Mouse (Mus musculus) layer of hippocampus, adult 9-11 months (tissue): ENCODE measurements around the gene Pigyl.

ENCODE experiments used
- DNase-seq: peaks from one replicate; pipeline ENCODE4 v3.0.0; 2022

The Pigyl gene

DNA sequence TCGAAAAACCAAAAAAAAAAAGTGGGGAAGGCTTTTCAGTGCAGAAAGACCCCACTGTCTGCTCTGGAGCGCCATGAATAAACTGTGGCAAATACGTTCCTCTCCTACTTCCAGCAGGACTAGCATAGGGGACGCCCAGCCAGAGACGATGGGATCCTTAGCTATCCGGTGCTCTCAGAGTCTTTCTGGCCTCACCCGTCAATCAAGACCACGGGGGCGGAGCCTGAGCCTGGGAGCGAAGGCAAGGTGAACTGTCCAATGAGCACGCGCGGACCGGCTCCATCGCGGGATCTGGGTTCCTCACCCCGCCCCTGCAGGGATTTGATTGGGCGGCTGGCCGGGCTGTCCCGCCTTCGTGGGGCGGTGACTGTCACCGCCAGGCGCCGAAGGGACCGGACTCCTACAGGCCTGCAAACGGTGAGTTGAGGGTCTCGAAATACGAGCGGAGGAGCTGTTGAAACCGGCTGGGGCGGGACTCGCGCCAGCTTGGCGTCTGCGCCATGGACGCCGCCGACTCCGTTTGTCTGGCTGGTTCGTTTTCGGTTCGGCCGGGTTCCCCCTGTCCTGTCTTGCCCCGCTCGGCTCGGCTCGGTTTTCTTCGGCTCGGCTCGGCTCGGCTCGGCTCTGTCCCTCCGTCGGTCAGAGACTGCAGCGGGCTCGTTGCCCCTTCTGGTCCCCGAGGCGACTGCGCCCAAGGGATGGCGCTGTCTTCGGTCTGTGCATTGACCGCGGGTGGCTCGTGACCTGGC, at the start of gene Pigyl:
Gene Pigyl (plus strand): TSS at position 350 of the 749 bp plus-strand sequence.
- peak; percentile 99 for DNase-seq

DNA sequence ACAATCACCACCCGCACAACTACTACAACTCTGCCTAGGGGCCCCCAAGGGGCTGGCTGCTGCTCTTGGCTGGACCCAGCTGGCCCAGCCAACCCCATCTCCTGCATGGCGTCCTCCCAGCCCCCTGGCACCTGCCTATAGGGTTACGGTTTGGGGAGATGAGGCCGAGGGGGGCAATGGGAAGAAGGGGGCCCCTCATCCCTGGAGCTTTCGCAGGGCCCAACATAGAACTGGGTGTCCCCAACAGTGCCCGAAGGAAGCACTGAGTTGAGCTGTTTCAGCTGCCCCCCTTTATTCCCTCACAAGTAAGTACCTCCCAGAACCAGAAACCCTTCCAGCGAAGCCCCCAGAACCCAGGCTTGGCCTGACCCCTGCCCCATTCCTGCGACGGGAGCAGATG, 48.5 kb upstream of the Pigyl start:
- no peak for DNase-seq

DNA sequence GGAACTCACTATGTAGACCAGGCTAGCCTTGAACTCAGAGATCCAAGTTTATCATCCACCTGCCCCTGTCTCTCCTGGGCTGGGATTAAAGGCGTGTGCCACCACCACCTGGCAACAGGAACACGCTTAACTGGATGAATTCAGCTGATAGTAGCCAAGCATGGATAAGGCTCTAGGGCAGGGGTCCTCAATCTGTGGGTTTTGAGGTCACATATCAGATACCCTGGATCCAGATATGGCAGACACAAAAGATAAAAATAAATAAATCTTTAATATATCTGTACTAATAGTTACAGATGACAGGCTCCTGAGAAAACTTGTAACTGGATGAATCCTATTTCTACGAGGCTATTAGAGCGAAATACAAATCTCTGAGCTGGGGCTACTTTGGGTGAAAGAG, 41.0 kb upstream of the Pigyl start:
- DNase-seq: no peak

DNA sequence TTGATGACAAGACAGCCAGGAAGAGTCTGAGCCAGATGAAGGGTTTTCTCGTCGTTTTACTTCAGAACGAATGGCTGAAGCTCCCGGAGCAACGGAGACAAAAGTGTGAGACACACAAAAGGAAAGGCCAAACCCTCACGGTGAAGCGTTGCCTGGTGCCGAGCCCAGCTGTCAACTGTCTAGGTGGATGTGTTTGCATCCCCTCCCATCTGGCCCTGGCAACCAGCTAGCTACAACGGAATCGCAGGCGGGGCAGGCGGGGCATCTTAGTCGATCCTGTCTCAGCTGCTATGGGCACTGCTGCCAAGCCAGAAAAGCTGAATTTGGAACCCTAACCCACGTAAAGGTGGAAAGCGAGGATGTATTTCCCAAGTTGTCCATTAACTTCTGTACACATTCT, 40.6 kb upstream of the Pigyl start:
- DNase-seq: no peak

DNA sequence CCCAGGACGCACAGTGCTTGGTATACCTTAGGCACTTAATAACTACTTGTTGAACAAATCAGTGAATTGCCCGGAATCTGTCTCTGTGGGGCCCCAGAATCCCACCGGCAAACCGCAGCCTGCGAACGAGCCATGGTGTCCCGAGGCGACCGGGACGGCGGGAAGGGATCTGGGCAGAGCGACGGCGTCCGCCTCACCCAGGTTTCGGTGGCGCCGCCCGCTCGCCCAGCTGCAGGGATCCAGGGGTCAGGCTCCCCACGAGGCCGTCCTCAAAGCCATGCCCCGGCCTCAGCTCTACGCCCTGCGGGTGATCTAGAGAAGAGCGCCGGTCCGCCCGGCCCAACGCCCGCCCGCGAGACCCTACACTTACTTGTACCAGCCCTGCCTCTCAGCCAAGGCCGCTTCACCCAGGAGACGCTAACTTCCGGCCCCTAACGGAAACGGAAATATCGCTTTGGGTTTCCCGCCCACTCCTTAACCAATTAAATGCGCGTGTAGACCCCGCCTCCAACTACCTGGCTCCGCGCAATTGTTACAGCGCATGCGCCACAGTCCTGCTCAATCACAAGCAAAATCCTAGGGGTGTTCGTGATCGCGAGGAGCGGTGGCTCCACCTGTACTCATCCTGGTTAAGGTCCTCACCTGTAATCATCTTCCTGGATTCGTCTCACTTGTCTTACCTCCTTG, 39.8 kb upstream of the Pigyl start, which contains the start of gene Elof1:
Gene Elof1 (minus strand): TSS at position 433 of the 687 bp plus-strand sequence.
- peak; percentile 97 for DNase-seq

DNA sequence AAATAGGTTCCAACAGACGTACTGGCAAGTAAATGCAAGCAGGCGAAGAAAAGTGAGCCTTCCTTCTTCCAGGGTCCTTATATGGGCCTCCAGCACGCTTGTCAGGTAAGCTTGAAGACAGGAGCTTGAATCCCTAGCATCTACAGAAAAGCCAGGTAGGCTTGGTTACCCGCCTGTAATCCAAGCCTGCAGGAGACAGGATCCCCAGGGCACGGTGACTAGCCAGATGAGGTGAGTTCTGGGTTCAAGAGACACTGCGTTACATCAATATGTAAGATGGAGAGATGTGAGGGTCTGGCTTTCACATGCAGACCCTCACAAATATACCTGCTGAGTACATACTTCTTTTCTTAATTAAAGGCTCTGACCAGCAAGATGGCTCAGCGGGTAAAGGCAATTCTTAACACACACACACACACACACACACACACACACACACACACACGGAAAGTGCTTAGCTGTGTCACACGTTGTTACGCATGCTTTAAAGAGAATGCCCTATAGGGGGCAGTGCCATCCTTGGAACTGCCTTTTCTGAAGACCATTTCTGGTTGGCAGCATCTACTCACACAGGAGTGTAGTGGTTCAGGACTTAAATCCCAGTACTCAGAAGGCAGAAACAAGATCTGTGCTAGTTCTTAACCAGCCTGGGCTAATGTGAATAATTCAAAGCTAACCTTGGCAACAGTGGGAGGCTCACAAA, 38.7 kb upstream of the Pigyl start:
- peak; percentile 62 for DNase-seq

DNA sequence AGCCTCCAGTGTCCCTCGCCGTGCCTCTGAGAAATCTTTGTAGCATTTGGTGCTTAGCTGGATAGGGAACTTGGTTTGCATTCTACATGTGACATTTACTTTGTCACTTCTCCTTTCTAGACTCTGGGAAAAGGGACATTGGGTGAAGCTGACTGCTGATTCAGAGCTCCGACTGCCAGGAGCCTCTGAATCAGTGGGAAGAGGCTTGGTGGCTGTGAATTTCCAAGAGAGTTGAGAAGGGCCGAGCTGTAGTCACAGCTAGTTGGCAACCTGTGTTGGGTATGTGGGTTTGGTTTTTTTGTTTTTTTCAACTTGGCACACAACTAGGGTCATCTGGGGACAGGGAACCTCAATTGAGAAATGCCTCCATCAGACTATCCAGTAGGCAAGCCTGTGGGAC, 37.1 kb upstream of the Pigyl start:
- DNase-seq: peak; percentile 56

DNA sequence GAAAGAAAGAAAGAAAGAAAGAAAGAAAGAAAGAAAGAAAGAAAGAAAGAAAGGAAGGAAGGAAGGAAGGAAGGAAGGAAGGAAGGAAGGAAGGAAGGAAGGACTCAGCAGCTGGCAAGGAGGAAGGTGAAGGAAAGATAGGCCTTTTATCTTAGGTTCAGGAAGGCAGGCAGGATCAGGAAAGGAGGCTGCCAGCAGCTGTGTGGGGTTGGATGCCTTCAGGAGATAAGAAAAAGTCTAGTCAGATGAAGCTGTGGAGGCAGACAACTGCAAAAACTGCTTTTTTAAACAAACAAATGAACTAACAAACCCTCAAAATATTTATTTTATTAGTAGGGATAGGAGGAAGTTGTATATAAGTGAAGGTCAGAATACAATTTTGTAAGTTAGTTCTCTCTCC, 35.1 kb upstream of the Pigyl start:
- DNase-seq: no peak

DNA sequence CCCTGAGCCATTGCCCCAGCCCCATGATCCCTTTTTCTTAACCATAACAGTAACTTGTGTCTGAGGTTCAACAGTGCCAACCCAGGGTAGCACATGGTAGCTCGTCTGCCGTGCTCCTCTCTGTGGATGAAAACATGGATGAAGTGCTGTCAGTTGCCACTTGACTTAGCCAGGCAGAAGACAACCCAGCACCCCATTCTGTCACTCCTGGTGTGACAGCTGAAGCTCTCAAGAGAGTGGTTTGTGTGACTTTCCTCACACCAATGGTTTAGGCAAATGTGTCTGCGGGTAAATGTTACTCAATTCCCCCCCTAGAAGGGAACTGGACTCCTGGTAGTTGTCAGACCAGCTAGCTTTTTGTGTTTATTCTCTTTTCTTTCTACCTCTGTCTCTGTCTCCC, 34.6 kb upstream of the Pigyl start:
- DNase-seq: no peak

DNA sequence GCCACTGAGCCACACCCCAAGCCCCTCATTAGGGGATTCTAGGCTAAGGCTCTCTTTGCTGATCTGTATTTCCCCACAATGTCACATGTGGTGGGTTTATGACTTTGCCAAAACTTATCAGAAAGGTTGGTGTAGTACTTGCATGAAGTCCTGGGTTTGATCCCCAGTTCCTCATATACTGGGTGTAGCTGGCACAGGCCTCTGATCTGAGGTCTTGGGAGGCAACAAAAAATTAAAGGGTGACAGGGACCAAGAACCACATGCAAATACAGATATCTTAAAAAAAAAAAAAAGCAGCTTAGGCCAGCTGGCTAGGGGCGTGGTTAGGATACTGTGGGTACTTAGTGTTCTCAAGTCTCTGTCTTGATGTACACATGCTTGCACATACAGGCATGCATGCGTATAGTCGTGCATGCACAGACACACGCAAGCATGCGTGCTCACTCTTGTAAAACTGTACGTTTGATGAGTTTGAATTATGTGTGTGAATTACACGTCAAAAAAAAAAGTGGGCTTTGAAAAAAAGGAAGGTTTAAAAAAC, 33.5 kb upstream of the Pigyl start:
- no peak for DNase-seq

DNA sequence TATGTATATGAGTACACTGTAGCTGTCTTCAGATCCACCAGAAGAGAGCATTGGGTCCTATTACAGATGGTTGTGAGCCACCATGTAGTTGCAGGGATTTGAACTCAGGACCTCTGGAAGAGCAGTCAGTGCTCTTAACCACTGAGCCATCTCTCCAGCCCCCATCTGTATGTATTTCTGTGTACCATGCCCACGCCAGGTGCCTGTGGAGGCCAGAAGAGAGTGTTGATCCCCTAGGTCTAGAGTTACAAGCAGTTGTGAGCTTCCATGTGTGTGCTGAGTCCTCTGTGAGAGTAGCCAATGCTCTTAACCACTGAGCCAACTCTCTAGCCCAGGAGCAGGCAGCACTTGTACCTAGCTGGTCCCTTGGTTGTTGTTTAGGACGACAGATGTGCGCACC, 32.5 kb upstream of the Pigyl start:
- no peak for DNase-seq

DNA sequence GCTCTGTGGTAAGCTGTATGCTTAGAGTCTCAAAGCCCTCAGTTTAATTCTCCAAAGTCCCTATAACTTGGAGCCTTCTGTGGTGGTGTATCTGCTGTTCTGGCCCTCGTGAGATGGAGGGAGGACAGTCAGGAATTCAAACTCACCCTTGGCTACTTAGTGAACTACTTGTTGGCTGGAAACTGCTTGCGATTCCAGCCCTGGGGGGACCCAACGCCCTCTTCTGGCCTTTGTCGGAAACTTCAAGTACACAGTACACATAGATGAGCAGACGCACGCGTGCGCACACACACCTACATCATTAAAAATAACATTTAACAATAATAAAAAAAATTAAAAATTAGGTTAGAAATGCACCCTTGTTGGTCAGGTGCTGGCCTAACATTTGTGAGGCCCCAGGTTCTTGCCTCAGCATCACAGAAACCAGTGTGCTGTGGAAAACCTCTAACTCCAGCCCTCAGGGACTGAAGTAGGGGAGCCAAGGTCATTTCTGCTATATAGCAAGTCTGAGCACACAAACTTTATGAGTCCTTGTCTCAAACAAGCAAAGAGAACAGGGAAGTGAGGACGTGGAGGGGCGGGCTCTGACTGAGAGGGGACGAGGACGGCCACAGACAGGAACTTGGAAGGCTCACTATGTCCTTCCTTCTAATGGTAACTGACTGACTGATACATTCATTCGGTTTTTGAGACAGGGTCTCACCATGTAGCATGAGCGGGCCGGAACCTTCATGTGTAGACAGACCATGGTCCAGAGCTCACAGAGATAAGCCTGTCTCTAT, 31.2 kb upstream of the Pigyl start:
- DNase-seq: no peak

DNA sequence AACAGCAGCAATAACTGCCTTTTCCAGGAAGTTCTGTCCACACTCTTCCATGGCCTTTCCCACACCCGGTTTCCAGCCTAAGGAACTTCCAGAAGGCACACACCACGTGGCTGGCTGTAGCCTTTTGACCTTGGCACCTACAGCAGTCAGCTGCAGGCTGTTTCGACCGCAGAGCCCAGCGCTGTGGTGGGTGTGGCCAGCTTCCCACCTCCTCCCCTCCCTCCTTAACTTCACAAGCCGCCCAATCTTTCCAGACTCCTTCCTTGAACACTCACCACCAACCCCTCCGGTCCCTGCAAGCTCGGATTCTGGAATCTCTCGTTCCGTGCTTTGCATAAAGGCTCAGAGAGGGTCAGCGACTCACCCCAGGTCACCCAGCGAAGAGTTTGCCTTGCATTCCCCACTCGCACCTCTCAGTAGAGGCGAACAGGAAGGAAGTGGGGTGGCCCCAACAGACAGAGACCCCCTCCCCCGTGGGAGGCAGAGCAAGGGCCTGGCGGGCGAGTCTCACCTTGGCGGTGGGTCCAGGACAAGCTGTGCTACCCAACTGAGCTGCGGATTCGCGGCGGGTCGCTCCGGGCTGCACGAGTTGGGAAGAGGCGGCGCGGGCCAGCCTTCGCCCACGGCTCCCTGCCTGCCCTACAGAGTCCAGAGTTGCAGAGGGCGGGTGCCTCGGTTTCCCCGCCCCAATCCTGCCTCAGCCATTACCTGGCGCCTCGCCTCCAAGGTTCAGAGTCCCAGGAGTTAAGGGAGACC, 25.2 kb upstream of the Pigyl start:
- DNase-seq: no peak

DNA sequence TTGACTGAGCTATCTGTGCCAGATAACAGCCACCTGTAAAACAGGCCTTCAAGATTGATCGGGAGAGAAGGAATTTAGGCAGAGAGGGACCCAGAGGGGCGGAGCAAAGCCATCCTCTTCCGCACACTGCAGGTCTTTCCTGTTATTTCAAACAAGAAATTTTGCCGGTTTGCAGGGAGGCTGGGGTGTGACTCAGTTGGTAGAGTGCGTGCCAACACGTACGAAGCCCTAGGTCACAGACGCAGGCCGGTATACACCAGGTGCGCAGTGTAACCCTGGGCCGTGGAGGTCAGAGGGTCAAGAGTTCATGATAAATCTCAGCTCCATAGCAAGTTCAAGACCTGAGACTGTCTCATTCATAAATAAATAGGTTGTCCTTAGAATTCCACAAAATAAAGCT, 24.4 kb upstream of the Pigyl start:
- DNase-seq: no peak

DNA sequence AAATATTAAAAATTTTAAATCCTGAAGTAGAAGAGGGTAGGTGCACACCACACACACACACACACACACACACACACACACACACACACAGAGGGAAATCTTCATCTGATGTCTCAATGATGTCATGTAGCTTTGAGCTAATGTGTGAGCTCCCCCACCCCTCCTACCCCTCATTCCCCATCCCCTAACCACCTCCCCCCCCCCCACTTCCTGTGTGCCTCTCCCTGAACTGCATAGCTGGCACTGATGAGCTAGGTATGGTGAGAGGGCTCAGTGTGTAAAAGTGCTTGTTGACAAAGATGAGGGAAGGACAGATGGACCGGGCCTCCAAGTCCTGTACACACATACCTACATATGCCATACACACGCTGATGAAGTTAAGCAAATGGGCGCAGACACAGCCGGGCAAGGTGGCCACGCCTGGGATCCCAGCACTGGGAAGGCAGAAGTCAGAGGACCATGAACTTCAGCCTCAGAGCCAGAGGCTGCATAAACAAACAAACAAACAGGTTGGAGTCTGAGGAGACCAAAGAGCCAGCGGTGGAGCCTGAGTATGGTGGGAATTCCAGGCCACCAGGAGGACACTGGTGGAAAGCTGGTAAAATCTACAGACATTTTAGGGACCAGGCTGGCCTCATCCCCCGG, 22.3 kb upstream of the Pigyl start:
- DNase-seq: no peak

DNA sequence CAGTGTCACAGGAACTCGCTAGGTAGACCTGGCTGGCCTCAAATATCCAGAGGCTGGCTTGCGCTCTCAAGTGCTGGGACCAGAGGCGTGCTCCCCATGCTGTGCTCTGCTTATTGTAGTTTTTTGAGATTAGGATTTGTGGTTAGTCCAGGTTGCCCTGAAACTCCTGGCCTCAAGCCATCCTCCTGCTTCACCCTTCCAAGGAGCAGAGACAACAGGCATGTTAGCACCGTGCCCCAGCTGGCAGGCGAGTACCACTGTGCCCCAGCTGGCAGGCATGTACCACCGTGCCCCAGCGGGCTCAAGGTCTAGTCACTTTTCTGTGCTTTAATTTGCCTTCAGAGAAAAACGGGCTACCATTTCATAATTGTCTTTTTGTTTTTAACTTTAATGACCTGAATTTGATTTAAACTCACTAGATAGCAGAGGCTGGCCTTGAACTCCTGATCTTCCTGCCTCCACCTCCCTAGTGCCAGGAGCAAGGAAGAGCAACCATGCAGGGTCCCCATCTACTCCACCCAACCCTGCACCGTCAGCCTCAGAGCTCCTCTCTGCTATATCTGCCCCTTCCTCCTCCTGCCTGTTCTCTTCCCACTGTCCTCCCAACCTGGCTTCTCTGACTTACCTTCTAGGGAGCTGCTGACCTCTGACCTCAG, 21.5 kb upstream of the Pigyl start:
- no peak for DNase-seq

DNA sequence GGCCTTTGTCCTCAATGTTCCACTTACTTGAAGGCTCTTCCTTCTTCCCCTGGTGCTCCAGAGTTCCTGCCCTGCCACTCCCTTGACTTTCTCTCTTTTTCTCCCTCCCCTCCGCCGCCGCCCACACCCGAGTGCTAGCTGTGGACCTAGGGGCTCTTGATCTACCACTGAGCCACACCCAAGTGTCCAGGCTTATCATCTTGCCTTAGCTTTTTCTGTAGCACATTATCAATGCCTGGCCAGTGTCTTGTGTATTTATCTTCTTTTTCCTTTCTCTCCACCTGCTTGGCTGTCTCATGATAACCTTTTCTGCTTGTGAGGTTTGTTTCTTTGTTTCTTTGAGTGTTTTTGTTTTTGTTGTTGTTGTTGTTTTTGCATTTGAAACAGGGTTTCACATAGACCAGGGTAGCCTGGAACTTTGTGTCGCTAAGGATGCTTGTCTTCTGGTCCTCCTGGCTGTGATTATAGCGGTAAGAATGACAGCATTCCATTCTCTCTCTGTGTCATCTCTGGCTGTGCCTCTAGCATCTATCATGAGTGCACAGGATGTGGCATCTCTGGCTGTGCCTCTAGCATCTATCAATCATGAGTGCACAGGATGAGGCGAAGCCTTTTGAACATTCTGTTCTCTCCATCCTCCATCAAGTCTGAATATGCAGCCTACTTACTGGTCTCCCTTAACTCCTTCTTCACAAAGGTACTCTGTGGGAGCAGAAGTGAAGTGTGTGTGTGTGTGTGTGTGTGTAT, 20.8 kb upstream of the Pigyl start, which contains the start of gene Acp5:
Gene Acp5 (minus strand): TSS at position 68 of the 747 bp plus-strand sequence.
- DNase-seq: no peak

DNA sequence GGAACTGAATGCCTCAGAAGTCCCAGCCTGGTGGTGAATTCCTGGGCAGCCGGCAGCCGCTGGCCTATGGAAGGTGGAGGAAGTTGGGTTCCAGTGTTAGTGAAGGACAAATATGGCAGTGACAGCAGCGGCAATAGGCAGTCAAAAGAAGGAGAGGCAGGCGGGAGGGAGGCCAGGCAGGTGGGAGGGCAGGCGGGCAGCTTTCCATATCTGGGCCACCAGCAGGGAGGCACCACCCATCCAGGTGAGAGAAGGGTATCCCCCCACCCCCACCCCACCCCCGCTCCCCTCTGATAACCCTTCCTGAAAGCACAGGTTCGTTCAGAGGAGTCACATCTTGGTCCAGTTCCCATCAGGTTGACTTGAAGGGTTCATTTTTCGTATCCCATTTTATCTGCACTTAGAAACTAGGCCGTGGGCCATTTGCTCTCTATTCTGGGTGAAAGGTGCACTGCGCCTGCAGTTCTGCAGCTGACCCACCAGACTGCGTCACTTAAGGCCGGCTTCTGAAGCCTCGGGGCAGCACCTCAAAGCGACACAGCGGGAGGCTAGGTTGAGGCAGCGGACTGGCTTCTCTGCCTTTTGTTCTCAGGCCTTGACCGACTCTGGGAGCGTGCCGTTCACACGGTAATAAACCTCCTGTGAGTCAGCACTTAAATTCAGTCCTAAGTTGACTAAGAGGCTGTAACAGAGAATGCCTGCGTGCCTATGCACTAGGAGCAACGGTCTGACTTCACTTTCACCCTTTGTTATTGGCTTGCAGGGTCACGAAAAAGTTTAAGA, 19.7 kb upstream of the Pigyl start:
- DNase-seq: no peak

DNA sequence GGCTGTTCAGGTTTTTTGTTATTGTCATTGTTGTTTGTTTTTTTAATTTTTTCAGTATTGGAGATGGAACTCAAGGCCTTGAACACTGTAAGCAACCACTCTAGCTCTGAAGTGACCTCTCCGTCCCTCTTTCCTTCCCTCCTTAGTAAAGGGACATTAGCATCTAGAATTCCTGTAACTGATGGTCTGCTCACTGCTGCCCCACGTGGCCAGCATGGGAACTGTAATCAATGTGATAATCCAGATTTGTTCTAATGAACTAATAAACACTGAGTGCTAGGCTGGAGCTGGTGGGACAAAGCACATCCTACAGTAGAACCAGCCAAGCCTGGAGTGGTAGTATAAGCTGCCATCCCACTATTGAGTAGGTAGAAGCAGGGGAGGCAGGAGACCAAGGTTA, 18.2 kb upstream of the Pigyl start:
- no peak for DNase-seq
